Mouse (Mus musculus): ENCODE data around the gene Serpine1.
A peak's percentile ranks its signal among the peaks of the same experiment; 100 is the strongest.

Gene Serpine1

DNA sequence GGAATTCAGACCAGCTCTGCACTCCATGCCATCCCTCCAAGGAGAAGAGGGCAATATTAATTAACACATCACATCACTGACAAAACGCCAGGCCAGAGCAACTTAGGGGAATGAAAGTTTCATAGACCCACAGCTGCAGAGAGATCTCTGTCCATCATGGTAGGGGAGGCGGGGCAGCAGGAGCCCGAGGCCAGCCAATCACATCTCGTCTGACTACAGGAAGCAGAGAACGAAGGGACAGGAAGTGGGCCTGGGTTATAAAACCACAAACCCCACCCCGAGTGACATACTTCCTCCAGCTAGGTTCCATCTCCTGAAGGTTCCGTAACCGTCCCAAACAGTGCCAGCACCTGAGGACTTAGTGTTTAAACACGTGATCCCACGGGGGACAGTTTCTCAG lies 23.1 kb upstream of the Serpine1 start:
- DNase-seq: no peak

DNA sequence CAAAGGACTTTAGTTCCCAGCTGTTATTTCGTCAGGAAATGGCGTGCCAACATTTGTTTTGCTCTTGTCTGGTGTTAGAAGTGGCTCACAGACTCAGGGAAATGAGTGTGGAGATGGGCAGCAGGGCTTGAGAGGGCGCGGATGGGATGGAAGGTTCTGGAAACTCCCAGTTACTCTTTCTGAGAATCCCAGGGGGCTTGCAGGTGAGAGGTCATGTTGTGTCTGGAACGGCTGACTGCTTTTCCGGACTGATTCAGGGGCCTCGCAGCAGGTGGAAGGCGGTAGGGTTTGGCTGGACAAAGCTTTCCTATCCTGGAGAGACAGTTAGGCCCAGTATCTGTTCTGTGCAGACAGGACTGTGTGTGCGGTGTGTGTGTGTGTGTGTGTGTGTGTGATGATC lies 21.7 kb upstream of the Serpine1 start:
- no peak for DNase-seq

DNA sequence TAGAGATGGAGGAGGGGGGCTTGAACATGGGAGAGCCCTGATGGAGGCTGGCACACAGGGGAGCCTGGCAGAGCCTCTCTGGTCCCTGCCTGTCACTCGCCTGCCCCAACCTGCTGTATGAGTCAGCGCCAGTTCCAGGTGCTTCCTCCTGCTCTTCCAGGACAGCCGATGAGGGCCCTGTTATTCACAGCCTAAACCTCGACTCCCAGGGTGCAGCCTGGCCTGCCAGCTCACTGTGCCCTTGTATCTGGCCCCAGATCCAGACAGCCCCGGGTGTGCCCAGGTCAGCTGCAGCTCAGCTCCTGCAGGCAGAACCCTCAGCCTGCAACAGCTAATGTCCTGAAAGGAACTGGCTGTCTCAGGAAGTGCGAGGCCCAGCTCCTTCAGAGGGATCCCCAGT lies 19.5 kb upstream of the Serpine1 start:
- DNase-seq: no peak

DNA sequence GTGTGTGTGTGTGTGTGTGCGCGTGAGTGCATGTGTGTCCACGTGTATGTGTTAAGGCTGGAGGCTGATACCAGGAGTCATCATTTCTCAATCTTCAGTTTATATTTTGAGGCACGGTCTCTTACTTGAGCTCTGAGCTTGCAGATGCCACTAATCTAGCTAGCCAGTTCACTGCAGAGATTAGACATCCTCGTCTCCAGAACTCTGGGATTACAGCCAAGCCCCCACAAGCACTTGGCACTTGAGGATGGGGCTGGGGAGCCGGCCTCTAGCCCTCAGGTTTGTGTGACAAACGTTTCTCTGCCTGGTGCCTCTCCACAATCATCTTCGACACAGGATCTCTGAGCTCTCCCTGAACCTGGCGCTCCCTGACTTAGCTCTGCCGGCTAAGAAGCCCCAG lies 18.8 kb upstream of the Serpine1 start:
- no peak for DNase-seq

DNA sequence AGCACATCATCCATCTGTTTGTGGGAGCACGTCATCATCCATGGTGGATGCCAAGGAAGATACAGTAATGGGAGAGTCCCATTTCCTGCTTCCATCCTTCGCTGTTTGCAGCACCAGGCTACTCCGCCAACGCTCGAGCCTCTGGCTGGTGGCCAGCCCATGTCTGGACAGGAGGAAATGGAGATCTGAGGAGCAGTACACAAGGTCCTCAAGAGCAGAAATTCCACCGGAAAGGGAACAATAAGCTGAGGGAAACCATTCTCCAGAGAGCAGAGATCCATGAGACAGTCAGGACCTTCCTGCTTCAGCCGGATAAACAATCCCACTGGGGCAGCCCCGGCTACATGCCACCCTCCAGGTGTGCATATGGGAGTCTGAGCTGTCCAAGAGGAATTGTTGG lies 15.3 kb upstream of the Serpine1 start:
- DNase-seq: no peak

DNA sequence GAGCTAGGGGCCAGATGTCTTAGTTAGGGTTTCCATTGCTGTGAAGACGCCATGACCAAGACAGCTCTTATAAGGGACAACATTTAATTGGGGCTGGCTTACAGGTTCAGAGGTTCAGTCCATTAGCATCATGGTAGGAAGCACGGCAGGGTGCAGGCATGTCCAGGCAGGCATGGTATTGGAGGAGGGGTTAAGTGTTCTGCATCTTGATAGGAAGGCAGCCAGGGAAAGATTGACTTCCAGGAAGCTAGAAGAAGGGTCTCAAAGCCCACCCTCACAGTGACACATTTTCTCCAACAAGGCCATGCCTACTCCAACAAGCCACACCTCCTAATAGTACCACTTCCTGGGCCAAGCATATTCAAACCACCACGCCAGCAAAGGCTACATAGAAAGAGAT lies 13.7 kb upstream of the Serpine1 start:
- DNase-seq: no peak

DNA sequence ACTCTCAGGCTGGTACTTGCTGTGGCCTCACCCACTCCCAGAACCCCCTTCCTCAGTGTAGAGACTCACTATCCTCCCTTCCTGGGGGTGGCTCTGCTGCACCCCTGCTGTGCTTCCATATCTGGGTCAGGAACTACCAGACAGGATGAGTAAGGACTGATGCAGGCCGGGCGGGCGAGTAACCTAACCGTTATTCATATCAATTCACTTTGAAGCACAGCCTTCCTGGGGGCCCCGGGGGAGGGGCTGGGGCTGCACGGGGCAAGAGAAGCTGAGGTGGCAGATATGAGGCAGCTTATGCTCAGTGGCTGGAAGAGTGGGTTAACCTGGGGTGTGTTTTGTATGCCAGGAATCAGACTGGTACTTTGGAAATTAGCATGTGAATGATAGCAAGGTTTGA lies 13.0 kb upstream of the Serpine1 start:
- no peak for DNase-seq

DNA sequence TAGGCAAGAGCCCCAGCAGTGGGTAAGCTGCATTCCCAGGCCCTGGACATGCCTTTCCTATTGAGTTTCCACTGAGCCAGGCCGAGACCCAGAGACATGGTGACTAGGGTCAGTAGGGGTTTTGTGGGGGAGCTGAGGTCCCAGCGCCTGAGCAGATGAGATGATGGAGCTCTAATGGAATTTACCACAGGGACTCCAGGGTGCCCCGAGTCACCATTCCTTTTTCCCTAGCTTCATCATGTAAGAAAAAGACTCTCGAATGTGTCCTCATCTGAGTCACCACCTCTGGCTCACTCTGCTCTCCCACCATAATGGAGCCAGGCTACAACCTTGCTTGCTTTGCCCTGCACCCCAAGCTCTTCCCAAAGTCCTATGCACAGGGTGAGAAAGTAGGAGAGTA lies 11.0 kb upstream of the Serpine1 start:
- no peak for DNase-seq

DNA sequence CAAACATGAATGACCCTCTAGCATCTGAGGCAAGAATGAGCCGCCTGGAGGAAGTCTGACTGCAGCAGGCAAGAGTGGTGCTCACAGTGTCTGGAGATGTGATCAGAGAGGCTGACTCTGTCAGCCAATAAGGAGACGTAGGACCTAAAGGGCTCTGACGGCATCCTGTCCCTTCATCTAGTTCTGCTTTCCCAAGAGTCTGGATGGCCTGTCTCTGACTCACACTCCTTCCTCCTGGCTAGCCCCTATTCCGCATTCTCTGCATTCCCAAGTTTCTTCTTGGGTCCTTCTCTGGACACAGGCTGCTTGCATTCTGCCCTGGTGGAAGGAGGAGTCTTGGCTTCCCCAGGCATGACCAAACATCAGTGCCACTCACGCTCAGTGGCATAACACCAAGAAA lies 7.8 kb upstream of the Serpine1 start:
- DNase-seq: no peak

DNA sequence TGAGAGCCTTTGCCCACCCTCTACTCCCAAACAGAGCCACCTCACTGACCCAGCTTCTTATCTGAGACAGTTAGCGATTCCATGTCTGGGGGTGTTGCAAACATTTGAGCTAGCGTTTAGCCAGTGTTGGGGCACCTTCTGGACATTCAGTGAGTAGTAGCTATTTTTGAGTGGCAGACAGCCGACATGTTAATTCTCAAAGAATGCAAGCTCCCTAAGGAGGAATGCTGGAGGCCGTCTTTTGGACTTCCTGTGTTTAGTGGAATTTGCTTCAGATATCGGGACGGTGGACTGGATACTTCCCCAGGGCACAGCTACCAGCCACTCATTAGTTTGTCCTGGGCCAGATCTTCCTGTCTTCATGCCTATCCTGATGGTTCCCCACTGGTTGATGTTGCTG lies 6.5 kb upstream of the Serpine1 start:
- no peak for DNase-seq

DNA sequence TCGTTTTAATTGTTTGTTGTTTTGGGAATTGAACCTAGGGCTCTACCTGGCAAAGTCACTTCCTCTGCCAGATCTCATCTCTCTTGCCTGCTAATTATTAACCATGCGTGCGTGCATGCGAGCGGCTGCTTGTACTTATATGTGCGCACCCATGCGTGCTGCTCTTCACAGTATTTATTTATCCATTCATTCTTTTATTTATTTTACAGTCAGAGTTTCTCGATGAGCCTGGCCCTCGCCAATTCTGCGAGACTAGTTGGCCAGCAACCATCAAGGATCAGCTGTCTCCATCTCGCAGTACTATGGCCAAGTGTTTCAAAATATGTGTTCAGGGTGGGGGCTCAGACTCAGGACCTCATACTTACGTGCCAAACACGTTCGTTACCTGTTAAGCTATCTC lies 6.0 kb upstream of the Serpine1 start:
- no peak for DNase-seq

DNA sequence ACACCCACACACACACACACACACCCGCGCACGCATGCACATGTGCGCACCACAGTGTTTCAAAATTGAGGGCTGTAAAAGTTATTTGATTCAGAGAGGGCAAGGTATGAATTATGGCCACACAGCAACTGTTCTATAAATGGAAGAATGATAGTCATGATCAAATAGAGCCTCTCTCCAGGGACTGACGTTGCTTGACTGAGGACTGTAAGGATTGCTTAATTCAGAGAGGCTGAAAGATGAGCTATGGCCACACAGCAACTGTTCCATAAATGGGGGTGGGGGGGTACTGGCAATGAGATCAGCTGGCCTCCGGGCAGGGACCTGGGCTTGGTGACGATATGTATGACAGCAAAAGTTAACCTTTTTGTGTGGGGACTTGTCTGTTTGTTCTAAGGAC lies 5.1 kb upstream of the Serpine1 start:
- no peak for DNase-seq

DNA sequence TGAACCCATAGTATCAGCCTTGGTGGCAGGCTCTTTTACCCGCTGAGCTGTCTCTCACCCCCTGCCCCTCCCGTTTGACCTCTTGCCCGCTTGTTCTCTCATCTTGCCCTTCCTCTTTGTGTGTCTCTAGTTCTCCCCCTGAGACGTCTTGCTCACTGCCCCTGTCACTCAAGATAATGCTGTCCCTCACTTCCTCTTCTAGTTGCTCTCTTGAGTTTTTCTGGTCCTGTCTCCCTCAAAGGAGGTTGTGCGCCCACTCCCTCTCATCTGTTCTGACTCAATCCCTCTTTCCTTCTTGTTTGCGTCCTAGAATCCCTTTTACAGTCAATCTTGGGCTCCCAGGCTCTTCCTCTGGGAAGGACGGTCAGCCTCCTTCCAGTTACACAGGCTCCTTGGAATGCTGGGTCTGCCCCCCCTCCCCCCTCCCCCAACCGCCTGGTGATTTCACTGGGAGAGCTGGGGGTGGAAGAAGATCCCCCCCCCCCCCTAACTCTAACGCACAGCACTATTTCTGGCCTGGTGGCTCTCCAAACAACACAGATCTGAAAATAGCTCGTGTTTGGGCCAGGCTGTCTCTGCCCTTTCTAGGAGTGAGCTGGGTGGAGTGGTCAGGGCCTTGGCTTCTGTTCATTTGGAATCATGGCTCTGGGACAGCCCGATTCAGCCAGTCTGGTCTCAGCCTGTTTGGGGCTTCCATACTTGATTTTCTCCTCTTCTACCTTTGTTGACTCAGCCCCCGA lies 4.3 kb upstream of the Serpine1 start:
- DNase-seq: no peak

DNA sequence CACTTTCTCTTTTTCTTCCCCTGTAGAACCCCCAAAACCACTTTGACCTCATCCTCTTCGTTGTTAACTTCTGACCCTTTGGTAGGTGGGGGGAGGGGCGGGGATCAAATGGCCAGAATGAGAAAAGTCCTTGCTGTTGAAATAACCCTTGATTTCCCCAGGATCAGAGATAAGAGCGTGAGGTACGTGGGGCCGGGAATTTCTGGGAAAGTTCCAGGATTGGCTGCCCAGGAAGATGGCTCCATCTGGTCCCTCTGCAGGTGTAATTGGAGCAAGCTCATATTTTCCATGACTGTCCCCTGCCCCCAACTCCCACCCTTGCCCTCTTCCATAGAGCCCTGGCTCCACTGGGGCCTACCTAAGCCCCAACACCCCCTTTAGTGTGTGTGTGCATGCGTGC lies 3.7 kb upstream of the Serpine1 start:
- no peak for DNase-seq

DNA sequence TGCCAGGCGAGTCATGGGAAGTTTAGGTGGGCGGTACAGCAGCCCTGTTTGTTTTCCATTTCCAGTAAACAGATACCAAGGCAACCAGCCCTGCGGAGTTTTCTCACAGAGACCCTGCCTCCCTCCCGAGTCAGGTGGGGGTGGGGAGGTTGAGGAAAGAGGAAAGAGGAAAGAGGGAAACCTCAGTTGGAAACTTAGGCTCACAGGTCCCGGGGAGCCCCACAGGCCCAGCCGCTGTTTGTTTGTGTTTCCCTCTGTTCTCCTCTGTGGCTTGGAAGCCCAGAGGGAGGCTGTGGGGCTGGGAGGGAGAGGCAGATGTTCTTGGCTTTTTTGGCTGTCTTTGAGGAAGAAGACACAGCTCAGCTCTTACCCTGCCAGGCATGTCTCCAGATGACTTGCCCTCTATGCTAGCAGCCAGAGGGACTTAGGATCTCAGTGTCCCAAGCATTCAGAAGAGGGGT lies 2.2 kb upstream of the Serpine1 start:
- no peak for DNase-seq

DNA sequence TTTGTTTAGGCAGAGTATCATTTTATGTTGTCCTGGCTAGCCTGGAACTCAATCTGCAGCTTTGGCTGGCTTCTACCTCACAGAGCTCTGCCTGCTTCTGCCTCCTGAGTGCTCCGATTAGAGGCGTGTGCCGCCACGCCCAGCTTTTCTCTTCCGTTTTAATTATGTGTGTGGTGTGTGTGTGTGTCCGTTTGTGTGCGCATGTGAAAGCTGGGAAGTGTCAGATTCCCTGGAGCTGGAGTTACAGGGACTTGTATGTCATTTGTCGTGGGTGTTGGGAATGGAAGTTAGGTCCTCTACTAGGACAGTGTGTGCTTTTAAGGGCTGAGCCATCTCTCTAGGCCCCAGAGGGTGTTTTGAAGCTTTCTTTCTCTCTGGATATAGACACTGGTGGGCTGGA lies 1.1 kb upstream of the Serpine1 start:
- no peak for DNase-seq

DNA sequence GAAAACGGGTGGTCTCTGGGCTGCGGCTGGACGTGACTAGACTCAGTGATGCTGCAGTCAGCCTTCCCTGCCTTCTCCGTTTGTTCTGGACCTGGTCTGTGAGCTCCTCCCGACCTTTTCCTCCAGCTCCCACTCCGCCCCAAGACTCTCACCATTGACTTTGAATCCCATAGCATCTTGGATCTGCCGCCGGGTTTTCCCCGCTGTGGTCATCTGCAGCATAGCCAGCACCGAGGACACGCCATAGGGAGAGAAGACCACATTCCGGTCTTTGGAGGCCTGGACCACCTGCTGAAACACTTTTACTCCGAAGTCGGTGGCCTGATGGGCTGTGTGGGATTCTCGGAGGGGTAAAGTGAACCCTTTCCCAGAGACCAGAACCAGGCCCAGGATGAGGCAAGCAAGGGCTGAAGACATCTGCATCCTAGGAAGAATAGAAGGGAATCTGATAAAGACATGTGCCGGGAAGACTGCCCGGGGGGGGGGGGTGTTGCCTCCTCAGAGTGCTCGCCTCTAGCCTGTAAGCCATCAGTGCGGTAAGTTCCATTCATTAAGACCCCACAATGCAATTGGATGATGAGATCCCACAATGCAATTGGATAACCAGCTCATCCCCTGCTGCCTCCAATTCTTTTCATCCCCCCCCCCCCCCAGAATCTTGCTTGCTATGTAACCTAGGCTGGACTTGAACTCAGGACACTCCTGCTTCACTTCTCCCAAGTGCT lies 1.0 kb downstream of the Serpine1 start:
- no peak for DNase-seq

DNA sequence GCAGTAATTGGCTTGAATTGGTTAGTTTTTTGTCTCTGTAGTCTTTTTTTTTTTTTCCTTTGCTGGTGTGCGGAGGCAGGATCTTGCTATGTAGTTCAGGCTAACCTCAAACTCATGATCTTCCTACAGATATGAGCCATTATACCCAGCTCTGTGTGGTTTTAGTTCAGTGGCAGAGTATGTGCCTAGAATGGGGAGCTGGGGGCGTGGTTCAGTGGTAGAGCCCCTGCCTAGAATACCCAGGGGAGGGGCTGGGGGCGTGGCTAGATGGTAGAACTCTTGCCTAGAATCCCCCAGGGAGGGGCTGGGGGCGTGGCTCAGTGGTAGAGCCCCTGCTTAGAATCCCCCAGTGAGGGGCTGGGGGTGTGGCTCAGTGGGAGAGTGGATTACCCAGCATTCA lies 3.4 kb downstream of the Serpine1 start:
- no peak for DNase-seq

DNA sequence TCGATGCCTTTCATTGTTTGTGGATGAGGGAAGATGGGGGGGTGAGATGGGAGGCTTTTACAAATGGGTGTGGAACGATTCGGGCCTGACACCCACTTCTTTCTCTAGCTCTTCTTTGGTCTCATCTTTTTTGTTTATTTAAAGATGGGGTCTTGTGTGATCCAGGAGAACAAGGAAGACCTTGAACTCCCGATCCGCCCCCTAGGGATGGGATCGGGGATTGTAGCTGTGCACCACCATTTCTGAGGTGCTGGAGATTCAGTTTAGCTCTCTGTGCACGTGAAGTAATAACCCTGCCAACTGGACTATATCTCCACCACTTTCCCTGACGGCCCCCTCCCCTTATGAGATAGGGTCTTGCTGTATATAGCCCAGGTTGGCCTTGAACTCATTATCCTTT lies 6.1 kb downstream of the Serpine1 start:
- no peak for DNase-seq

DNA sequence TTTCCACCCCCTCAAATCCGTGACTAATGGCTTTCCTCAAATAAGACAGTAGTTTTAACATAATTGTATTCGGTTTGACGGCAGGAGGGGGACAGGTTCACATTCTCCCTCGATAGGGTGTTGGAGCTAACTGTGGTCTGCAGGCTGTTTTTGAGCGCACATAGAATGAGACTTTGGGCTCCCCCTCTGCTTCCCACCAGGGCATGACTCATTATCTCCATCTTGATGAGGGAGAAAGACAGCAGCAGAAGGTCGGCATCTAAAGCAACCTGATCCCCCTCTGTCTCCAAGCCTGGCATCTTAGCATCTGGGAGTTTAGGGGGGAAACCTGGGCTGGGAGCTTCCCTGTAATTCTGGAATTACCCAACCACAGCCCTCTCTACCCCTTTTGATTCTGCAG lies 6.6 kb downstream of the Serpine1 start:
- DNase-seq: no peak

DNA sequence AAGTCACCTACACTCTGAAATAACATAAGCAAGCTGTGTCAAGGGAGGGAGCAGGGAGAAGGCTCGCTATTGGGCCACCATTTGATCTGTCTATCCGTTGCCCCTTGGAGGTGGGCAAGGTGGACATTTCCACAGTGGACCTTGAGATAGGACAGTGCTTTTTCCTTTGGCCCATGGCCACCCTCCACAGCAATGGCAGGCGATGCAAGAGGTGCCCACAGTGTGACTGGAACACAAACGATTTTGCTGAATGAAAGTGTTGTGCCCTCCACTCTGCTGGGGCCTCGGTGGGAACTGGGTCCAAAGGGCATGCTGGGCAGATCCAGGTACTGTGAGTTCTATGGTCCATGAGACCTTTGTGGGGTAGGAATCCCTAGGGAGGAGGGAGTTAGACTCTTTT lies 9.5 kb downstream of the Serpine1 start:
- DNase-seq: no peak

DNA sequence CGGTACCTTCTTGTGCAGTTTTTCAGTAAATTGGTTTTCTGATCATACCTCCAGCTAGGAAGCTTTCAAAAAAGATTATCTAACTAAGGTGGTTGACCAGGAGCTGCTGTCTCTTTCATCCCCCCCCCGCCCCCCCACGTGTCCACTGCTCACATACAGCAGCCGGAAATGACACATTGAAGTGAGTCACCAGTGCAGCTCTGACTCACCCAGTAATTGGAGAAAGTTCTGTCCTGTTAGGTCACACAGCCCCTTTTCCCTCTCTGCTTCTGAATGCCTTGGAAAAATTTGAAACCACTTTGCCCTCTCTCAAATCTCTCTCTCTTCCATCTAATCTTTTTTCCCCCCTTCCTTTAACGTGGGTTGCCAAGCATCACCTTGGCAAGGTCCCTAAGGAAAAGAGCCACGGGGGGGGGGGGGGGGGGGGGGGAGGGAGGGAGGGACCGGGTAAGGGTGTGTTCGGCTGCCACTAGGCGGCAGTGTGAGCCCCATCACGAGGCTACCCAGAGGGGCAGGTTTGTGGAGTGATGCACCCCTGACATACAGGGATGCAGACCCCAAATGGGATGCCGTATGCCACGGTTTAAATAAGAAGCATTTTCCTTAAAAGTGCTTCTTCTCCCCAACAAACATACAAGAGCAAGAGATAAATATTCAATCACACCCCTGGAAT lies 10.1 kb downstream of the Serpine1 start:
- DNase-seq: peak; percentile 48

DNA sequence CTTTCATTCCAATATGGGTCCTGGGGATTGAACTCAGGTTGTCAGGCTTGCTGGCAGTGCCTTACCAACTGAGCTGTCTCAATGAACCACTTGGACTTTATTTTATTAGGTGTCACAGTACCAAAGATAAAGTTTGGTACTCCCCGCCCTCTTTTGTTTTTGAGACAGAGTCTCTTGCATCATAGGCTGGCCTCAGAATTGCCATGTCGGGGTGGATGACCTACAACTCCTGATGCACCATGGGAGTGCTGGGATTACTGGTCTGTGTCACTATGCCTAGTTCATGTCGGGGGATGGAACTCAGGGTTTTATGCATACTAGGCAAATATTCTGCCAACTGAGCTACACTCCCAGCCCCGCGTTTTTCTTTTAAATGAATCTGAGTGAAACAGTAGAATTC lies 17.2 kb downstream of the Serpine1 start:
- no peak for DNase-seq

DNA sequence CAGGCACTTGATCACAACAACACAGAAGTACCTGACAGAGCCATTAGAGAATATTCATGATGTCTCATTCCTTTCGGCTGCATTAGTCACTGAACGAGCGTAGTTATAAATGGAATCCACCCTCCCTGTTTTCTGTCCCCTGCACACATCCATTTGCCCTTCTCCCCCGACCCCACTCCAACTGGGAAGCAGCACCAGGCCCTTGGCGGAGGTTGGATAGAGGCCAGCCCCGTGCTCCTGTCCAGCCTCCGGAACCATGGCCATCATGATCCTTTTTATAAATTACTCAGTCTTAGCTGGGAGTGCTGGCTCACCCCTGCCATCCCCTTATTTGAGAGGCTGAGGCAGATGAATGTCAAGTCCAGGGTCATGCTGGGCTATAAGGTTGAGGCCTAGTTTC lies 17.8 kb downstream of the Serpine1 start:
- no peak for DNase-seq

All from right cerebral cortex, postnatal 4 days (tissue).